Mouse (Mus musculus) neural tube, embryonic 12.5 days (tissue): ENCODE results near the gene Ankrd26. TPM values are rescaled to one million over a fixed set of nuclear protein-coding genes. Genes with fewer than 3 reads are reported as not detected.
"Not testable (repeated sequence)": the region's sequence is repeated elsewhere in the genome, so short reads cannot be mapped to it uniquely, and the experiment has no call there.

Experiments used
- ATAC-seq: fragments of 200-750 bp; cut with Nextera tagmentation; 2 replicates; pipeline ENCODE4 v1.8.0; 2017; ENCODE audit warnings: low read depth, mild to moderate bottlenecking, moderate TSS enrichment, moderate library complexity; ENCODE audit not compliant: low FRiP score
- H3K27ac ChIP-seq: fragments of 300-500 bp; sonication (generic); 2 replicates; pipeline ENCODE4 v1.5.1; 2016
- H3K27me3 ChIP-seq: fragments of 300-500 bp; sonication (generic); replicated peaks from 2 replicates; pipeline ENCODE4 v1.6.1; 2016; ENCODE audit warnings: mild to moderate bottlenecking
- H3K36me3 ChIP-seq: fragments of 300-500 bp; sonication (generic); 2 replicates; pipeline ENCODE4 v1.6.1; 2016; ENCODE audit warnings: mild to moderate bottlenecking
- H3K4me1 ChIP-seq: fragments of 300-500 bp; sonication (generic); 2 replicates; pipeline ENCODE4 v1.6.1; 2016
- H3K4me2 ChIP-seq: fragments of 300-500 bp; sonication (generic); replicated peaks from 2 replicates; pipeline ENCODE4 v1.6.1; 2016; ENCODE audit warnings: mild to moderate bottlenecking
- H3K4me3 ChIP-seq: fragments of 300-500 bp; sonication (generic); 2 replicates; pipeline ENCODE4 v1.5.1; 2016
- H3K9ac ChIP-seq: fragments of 300-500 bp; sonication (generic); 2 replicates; pipeline ENCODE4 v1.6.1; 2016; ENCODE audit warnings: mild to moderate bottlenecking
- H3K9me3 ChIP-seq: fragments of 300-500 bp; sonication (generic); 2 replicates; pipeline ENCODE4 v1.6.1; 2016; ENCODE audit warnings: mild to moderate bottlenecking
- WGBS: fragments of 180-500 bp; shearing (Covaris S2); methylation state at CpG from one replicate; pipeline ENCODE4 v1.1.7; 2016; 5-methylcytosine and 5-hydroxymethylcytosine counted together
- polyA plus RNA-seq: library from polyadenylated mRNA; unstranded; fragments of >200 nt; fragmentation: Nextera tagmentation; extraction: Ambion mirVana; gene quantifications from 2 replicates; pipeline ENCODE4 v1.2.1, GENCODE M21; 2016

The Ankrd26 gene
- 15.5 and 17.1 TPM in 2 replicates for polyA plus RNA-seq

GRCm38 (mm10) chr6:118561745-118562609, at the start of gene Ankrd26:
Ankrd26 (minus strand) TSS chr6:118562226.
- peak within 1 kb of the TSS; percentile 78 for H3K4me2 ChIP-seq
- peak within 1 kb of the TSS; percentile 67 for H3K4me3 ChIP-seq
- no peaks in the 10 kb centered on the region for H3K27me3 ChIP-seq
- no peaks in the 10 kb centered on the region for H3K9me3 ChIP-seq
- peaks cover 12% of the 10 kb centered on the region for H3K4me1 ChIP-seq
- ATAC-seq: peak; percentile 96
- H3K27ac ChIP-seq: 0 out of 2 replicates have a peak within 1 kb of the TSS, but pooled peaks have one; percentile 8
- peak within 1 kb of the TSS; percentile 77 for H3K9ac ChIP-seq
- WGBS: 5% methylated on average over 54 of the region's 54 CpGs
- peaks cover 16% of the 10 kb centered on the region for H3K36me3 ChIP-seq

GRCm38 (mm10) chr6:118608906-118609305, 46.9 kb upstream of the Ankrd26 start:
- no peaks in the 10 kb centered on the region for H3K9me3 ChIP-seq
- H3K9ac ChIP-seq: no peak overlapping the region
- H3K4me2 ChIP-seq: no peak overlapping the region
- 88% methylated on average over 6 of the region's 6 CpGs for WGBS
- no peak overlapping the region for H3K27ac ChIP-seq
- H3K36me3 ChIP-seq: peaks cover 3% of the 10 kb centered on the region; the same call in 1 of the 2 replicates
- H3K4me3 ChIP-seq: no peak overlapping the region
- H3K4me1 ChIP-seq: no peaks in the 10 kb centered on the region
- H3K27me3 ChIP-seq: no peaks in the 10 kb centered on the region
- no peak for ATAC-seq

- Histone ChIP-seq H3K4me2 (no peak overlapping the region), H3K9me3 (no peaks in the 10 kb centered on the region), H3K36me3 (peaks cover 3% of the 10 kb centered on the region; the same call in 1 of the 2 replicates), H3K27me3 (no peaks in the 10 kb centered on the region), H3K9ac (no peak overlapping the region), H3K4me1 (no peaks in the 10 kb centered on the region), H3K27ac (no peak overlapping the region), H3K4me3 (no peak overlapping the region)
- 69% methylated on average over 7 of the region's 7 CpGs for WGBS
- ATAC-seq: no peak
Measured at GRCm38 (mm10) chr6:118605974-118606373, 43.9 kb upstream of the Ankrd26 start.

GRCm38 (mm10) chr6:118603825-118604224, 41.8 kb upstream of the Ankrd26 start:
- Histone ChIP-seq H3K4me2 (no peak overlapping the region), H3K36me3 (0 out of 2 replicates have a peak, but pooled peaks cover 3% of the 10 kb centered on the region)
- WGBS: 94% methylated on average over 7 of the region's 7 CpGs

GRCm38 (mm10) chr6:118595681-118596055, 33.6 kb upstream of the Ankrd26 start:
- H3K36me3 ChIP-seq: peaks cover 4% of the 10 kb centered on the region; the same call in 1 of the 2 replicates
- 71% methylated on average over 9 of the region's 9 CpGs for WGBS
- no peak overlapping the region for H3K4me2 ChIP-seq
- no peaks in the 10 kb centered on the region for H3K9me3 ChIP-seq
- peaks cover 19% of the 10 kb centered on the region for H3K27me3 ChIP-seq
- no peak overlapping the region for H3K9ac ChIP-seq
- no peak overlapping the region for H3K4me3 ChIP-seq
- H3K27ac ChIP-seq: no peak overlapping the region
- peaks cover 10% of the 10 kb centered on the region for H3K4me1 ChIP-seq
- no peak for ATAC-seq

More at GRCm38 (mm10) chr6:118603825-118604224, 41.8 kb upstream of the Ankrd26 start:
- no peaks in the 10 kb centered on the region for H3K9me3 ChIP-seq
- no peaks in the 10 kb centered on the region for H3K27me3 ChIP-seq
- no peak overlapping the region for H3K27ac ChIP-seq
- no peaks in the 10 kb centered on the region for H3K4me1 ChIP-seq
- H3K9ac ChIP-seq: no peak overlapping the region
- no peak overlapping the region for H3K4me3 ChIP-seq
- ATAC-seq: no peak

GRCm38 (mm10) chr6:118594833-118595680, 33.0 kb upstream of the Ankrd26 start:
- Histone ChIP-seq H3K9me3 (no peaks in the 10 kb centered on the region), H3K27me3 (peaks cover 19% of the 10 kb centered on the region), H3K4me2 (no peak overlapping the region), H3K9ac (no peak overlapping the region), H3K27ac (no peak overlapping the region), H3K4me3 (no peak overlapping the region), H3K36me3 (peaks cover 4% of the 10 kb centered on the region; the same call in 1 of the 2 replicates), H3K4me1 (peaks cover 10% of the 10 kb centered on the region)
- 90% methylated on average over 10 of the region's 10 CpGs for WGBS
- ATAC-seq: no peak

GRCm38 (mm10) chr6:118594070-118594469, 32.0 kb upstream of the Ankrd26 start:
- Histone ChIP-seq H3K27me3 (peaks cover 19% of the 10 kb centered on the region), H3K4me2 (peak overlapping the region; percentile 85), H3K27ac (no peak overlapping the region), H3K36me3 (peaks cover 4% of the 10 kb centered on the region; the same call in 1 of the 2 replicates), H3K9ac (0 out of 2 replicates have a peak overlapping the region, but pooled peaks have one; percentile 45), H3K4me3 (peak overlapping the region; percentile 40), H3K4me1 (peaks cover 10% of the 10 kb centered on the region), H3K9me3 (no peaks in the 10 kb centered on the region)
- ATAC-seq: no peak
- 39% methylated on average over 10 of the region's 10 CpGs for WGBS

- 1% methylated on average over 34 of the region's 34 CpGs for WGBS
- Histone ChIP-seq H3K9ac (peak overlapping the region; percentile 45; the same call in 1 of the 2 replicates), H3K4me3 (peak overlapping the region; percentile 40), H3K9me3 (no peaks in the 10 kb centered on the region), H3K4me1 (peaks cover 10% of the 10 kb centered on the region), H3K27ac (no peak overlapping the region), H3K36me3 (peaks cover 4% of the 10 kb centered on the region; the same call in 1 of the 2 replicates), H3K27me3 (peaks cover 19% of the 10 kb centered on the region), H3K4me2 (peak overlapping the region; percentile 85)
- peak; percentile 83 for ATAC-seq
Measured at GRCm38 (mm10) chr6:118593377-118594061, 31.5 kb upstream of the Ankrd26 start.

GRCm38 (mm10) chr6:118592662-118593376, 30.8 kb upstream of the Ankrd26 start:
- Histone ChIP-seq H3K4me2 (peak overlapping the region; percentile 85), H3K36me3 (peaks cover 4% of the 10 kb centered on the region; the same call in 1 of the 2 replicates), H3K9ac (peak overlapping the region; percentile 45; the same call in 1 of the 2 replicates), H3K9me3 (no peaks in the 10 kb centered on the region), H3K4me3 (peak overlapping the region; percentile 40), H3K27me3 (peaks cover 19% of the 10 kb centered on the region), H3K4me1 (peaks cover 10% of the 10 kb centered on the region), H3K27ac (no peak overlapping the region)
- ATAC-seq: no peak
- WGBS: 23% methylated on average over 21 of the region's 21 CpGs

- H3K9me3 ChIP-seq, H3K9ac ChIP-seq, ATAC-seq, H3K27me3 ChIP-seq, H3K27ac ChIP-seq, H3K36me3 ChIP-seq, H3K4me3 ChIP-seq, H3K4me2 ChIP-seq, H3K4me1 ChIP-seq: not testable (repeated sequence)
- WGBS: 84% methylated on average over 4 of the region's 4 CpGs
Measured at GRCm38 (mm10) chr6:118578741-118579140, 16.7 kb upstream of the Ankrd26 start.

- ATAC-seq: no peak
- H3K27me3 ChIP-seq: no peaks in the 10 kb centered on the region
- 87% methylated on average over 6 of the region's 6 CpGs for WGBS
- no peaks in the 10 kb centered on the region for H3K4me1 ChIP-seq
- H3K4me2 ChIP-seq: no peak overlapping the region
- H3K9ac ChIP-seq: no peak overlapping the region
- no peaks in the 10 kb centered on the region for H3K36me3 ChIP-seq
- H3K4me3 ChIP-seq: no peak overlapping the region
- H3K9me3 ChIP-seq: no peaks in the 10 kb centered on the region
- H3K27ac ChIP-seq: no peak overlapping the region
Measured at GRCm38 (mm10) chr6:118574351-118574750, 12.3 kb upstream of the Ankrd26 start.
